Mouse (Mus musculus) liver, embryonic 14.5 days (tissue): Measurements from ENCODE around the gene Nfia.
A peak's percentile ranks its signal among the peaks of the same experiment; 100 is the strongest.

ENCODE experiments used
- CTCF ChIP-seq: IDR thresholded peaks from 2 replicates; pipeline ENCODE4 v1.5.1; 2016; ENCODE audit warnings: antibody characterized with exemption, low read depth, control low read depth
- EP300 ChIP-seq: IDR thresholded peaks from 2 replicates; pipeline ENCODE4 v1.6.1; 2016; ENCODE audit warnings: antibody characterized with exemption, low read depth

GRCm38 (mm10) chr4:97891063-97891462 is 118.5 kb downstream of the Nfia start:
- TF ChIP-seq CTCF (no peak), EP300 (0 out of 2 replicates have a peak, but pooled peaks have one; percentile 5)
